In genomic region chr9:88916576-88916975, GRCm38 (mm10) we compare ENCODE assay signal across 17 mouse cellular contexts. TPM values are rescaled to one million over a fixed set of nuclear protein-coding genes. Genes with fewer than 3 reads are reported as not detected.
"Had no signal": no experiment of that assay in that cellular context is flagged by ENCODE, and none has a peak within 500 bp of the region (broad histone marks: within the 10 kb centered on the region; RNA-seq: fewer than 3 reads in every experiment).

No protein-coding gene starts in this region.

RNA-seq across cellular contexts. Expression of gene Bcl2a1a, which starts 40.1 kb away (rescaled TPM):
- polyA plus RNA-seq: limb, embryonic 10.5 days; limb, embryonic 11.5 days; limb, embryonic 12.5 days; limb, embryonic 13.5 days; liver, embryonic 11.5 days; liver, embryonic 16.5 days; midbrain, embryonic 10.5 days; midbrain, embryonic 11.5 days; midbrain, embryonic 12.5 days; midbrain, embryonic 13.5 days; midbrain, embryonic 14.5 days; midbrain, embryonic 15.5 days; midbrain, embryonic 16.5 days; midbrain, postnatal 0 days; myocyte; neural tube, embryonic 11.5 days; neural tube, embryonic 12.5 days had no signal
